Mouse (Mus musculus) hindbrain, embryonic 11.5 days (tissue): ENCODE results near the gene Cep68. TPM values are rescaled to one million over a fixed set of nuclear protein-coding genes. Genes with fewer than 3 reads are reported as not detected.
"Not testable (repeated sequence)": the region's sequence is repeated elsewhere in the genome, so short reads cannot be mapped to it uniquely, and the experiment has no call there.

Experiments
- ATAC-seq: fragments of 200-750 bp; cut with Nextera tagmentation; 2 replicates; pipeline ENCODE4 v1.8.0; 2017; ENCODE audit warnings: mild to moderate bottlenecking, moderate TSS enrichment, moderate library complexity; ENCODE audit not compliant: low FRiP score
- DNase-seq: peaks from one replicate; pipeline ENCODE4 v3.0.0-alpha.2; 2015; ENCODE audit warnings: low spot score
- H3K27ac ChIP-seq: fragments of 300-500 bp; sonication (generic); 2 replicates; pipeline ENCODE4 v1.5.1; 2014; ENCODE audit warnings: mild to moderate bottlenecking, low read depth, low read length
- H3K27me3 ChIP-seq: fragments of 300-500 bp; sonication (generic); 2 replicates; pipeline ENCODE4 v1.6.1; 2014; ENCODE audit warnings: mild to moderate bottlenecking, low read length, moderate library complexity, mixed read lengths; ENCODE audit not compliant: control insufficient read depth, insufficient read depth
- H3K36me3 ChIP-seq: fragments of 300-500 bp; sonication (generic); 2 replicates; pipeline ENCODE4 v1.6.1; 2014; ENCODE audit warnings: mild to moderate bottlenecking, low read length, moderate library complexity, mixed read lengths; ENCODE audit not compliant: control insufficient read depth, insufficient read depth
- H3K4me1 ChIP-seq: fragments of 300-500 bp; sonication (generic); replicated peaks from 2 replicates; pipeline ENCODE4 v1.6.1; 2014; ENCODE audit warnings: low read length, mixed read lengths; ENCODE audit not compliant: control insufficient read depth, insufficient read depth
- H3K4me2 ChIP-seq: fragments of 300-500 bp; sonication (generic); replicated peaks from 2 replicates; pipeline ENCODE4 v1.6.1; 2014; ENCODE audit warnings: mild to moderate bottlenecking, low read depth, low read length
- H3K4me3 ChIP-seq: fragments of 300-500 bp; sonication (generic); 2 replicates; pipeline ENCODE4 v1.5.1; 2014; ENCODE audit warnings: low read depth, low read length
- H3K9ac ChIP-seq: fragments of 300-500 bp; sonication (generic); 2 replicates; pipeline ENCODE4 v1.6.1; 2014; ENCODE audit warnings: low read depth, low read length
- H3K9me3 ChIP-seq: fragments of 300-500 bp; sonication (generic); 2 replicates; pipeline ENCODE4 v1.6.1; 2016; ENCODE audit warnings: low read length; ENCODE audit not compliant: control insufficient read depth
- WGBS: fragments of 180-500 bp; shearing (Covaris S2); extraction: QIAGEN DNeasy Blood & Tissue Kit; methylation state at CpG from one replicate; pipeline ENCODE4 v1.1.7; 2014; 5-methylcytosine and 5-hydroxymethylcytosine counted together
- polyA plus RNA-seq: library from polyadenylated mRNA; unstranded; fragments of >200 nt; fragmentation: Nextera tagmentation; extraction: Ambion mirVana; gene quantifications from 2 replicates; pipeline ENCODE4 v1.2.1, GENCODE M21; 2014

The Cep68 gene
- polyA plus RNA-seq, 1 experiment from 2014 or later = 27.1 TPM

DNA sequence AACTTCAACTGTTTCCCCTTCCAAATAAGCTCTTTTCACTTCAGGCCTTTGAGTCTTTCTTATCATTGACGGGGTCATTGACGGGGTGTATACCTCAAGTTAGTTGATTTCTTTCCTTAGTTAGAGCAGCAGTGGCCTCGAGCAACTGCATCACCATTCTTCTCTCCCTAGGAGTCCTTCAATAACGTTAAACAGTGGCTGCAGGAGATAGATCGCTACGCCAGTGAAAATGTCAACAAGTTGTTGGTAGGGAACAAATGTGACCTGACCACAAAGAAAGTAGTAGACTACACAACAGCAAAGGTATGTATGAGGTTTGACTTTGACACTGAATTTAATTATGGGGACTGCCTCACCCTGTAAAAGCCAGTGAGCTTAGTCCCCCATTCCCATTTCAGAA lies 25.0 kb downstream of the Cep68 start:
- H3K4me3 ChIP-seq = no peak overlapping the region
- ATAC-seq = no peak
- no peaks in the 10 kb centered on the region for H3K27me3 ChIP-seq
- no peak overlapping the region for H3K27ac ChIP-seq
- no peak overlapping the region for H3K9ac ChIP-seq
- no peaks in the 10 kb centered on the region for H3K4me1 ChIP-seq
- 93% methylated on average over 6 of the region's 6 CpGs for WGBS
- DNase-seq = no peak
- H3K4me2 ChIP-seq = no peak overlapping the region
- H3K9me3 ChIP-seq = no peaks in the 10 kb centered on the region
- 0 out of 2 replicates have a peak, but pooled peaks cover 2% of the 10 kb centered on the region for H3K36me3 ChIP-seq

DNA sequence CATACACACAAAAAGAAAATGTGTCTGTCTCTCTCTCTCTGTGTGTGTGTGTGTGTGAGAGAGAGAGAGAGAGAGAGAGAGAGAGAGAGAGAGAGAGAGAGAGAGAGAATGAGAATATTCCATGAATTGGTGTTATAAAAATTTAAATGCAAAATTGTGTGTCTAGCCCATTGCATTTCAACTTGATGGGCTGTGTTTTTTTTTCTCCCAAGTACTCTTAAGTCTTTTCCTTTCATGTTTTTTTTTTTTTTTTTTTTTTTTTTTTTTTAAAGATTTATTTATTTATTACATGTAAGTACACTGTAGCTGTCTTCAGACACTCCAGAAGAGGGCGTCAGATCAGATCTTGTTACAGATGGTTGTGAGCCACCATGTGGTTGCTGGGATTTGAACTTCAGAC lies 27.6 kb downstream of the Cep68 start:
- not testable (repeated sequence) for H3K9me3 ChIP-seq, H3K4me2 ChIP-seq, H3K4me3 ChIP-seq, H3K9ac ChIP-seq, H3K27ac ChIP-seq, H3K36me3 ChIP-seq, ATAC-seq, H3K4me1 ChIP-seq, DNase-seq, H3K27me3 ChIP-seq
- no CpG with 5 or more reads among the region's 1 CpGs for WGBS

DNA sequence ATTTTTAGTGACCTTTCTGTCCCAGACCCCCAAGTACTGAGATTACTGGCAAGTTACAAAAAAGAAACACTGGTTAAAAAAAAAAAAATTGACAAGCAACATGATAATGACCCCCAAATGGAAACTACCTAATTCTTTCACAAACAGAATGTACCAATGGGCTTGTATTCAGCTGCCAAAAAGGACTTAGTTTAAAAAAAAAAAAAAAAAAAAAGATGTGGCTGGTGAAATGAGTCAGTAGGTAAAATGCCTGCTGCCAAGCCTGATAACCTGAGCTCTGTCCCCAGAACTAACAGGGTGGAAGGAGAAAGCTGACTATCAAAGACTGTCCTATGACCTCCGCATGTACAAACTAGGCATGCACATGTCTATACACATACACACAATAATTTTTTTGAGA lies 32.0 kb downstream of the Cep68 start:
- H3K27me3 ChIP-seq = no peaks in the 10 kb centered on the region
- H3K4me1 ChIP-seq = no peaks in the 10 kb centered on the region
- no peak overlapping the region for H3K27ac ChIP-seq
- no peak overlapping the region for H3K4me3 ChIP-seq
- no peak for DNase-seq
- H3K4me2 ChIP-seq = no peak overlapping the region
- H3K9ac ChIP-seq = no peak overlapping the region
- ATAC-seq = no peak
- 97% methylated on average over 1 of the region's 1 CpGs for WGBS
- no peaks in the 10 kb centered on the region for H3K9me3 ChIP-seq
- H3K36me3 ChIP-seq = 0 out of 2 replicates have a peak, but pooled peaks cover 2% of the 10 kb centered on the region

DNA sequence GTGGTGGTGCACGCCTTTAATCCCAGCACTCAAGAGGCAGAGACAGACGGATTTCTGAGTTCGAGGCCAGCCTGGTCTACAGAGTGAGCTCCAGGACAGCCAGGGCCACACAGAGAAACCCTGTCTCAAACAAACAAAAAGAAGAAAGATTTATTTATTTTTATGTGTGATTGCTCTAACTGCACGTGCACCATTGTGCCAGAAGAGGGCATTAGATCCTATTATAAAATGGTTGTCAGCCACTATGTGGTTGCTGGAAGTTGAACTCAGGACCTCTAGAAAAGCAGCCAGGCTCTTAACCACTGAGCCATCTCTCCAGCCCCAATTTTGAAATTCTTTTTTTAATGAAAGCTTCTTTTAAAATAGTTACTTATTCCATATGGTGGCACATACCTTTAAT lies 32.8 kb downstream of the Cep68 start:
- Histone ChIP-seq H3K9me3 (no peaks in the 10 kb centered on the region), H3K27me3 (no peaks in the 10 kb centered on the region), H3K36me3 (0 out of 2 replicates have a peak, but pooled peaks cover 2% of the 10 kb centered on the region), H3K4me1 (no peaks in the 10 kb centered on the region), H3K4me2 (no peak overlapping the region), H3K27ac (no peak overlapping the region), H3K4me3 (no peak overlapping the region), H3K9ac (no peak overlapping the region)
- ATAC-seq (no peak), DNase-seq (no peak)
- 93% methylated on average over 4 of the region's 4 CpGs for WGBS

DNA sequence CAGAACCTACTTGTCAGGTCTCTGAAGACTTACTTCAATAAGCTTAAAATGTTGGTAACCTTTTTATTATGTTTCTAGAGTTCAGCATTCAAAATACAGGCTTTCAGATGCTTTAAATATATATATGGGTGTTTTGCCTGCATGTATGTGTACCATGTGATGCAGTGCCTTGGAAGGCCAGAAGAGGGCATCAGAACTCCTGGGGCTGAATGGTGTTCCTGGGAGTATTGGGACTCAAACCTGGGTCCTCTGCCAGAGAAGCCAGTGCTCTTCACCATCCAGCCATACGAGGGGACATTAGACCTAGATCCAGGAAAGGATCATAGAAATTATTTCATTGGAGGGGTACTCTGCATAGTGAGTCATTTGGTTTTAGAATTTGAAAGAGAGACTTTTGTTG lies 34.5 kb downstream of the Cep68 start:
- Histone ChIP-seq H3K4me2 (no peak overlapping the region), H3K4me1 (no peaks in the 10 kb centered on the region), H3K36me3 (0 out of 2 replicates have a peak, but pooled peaks cover 2% of the 10 kb centered on the region), H3K9me3 (no peaks in the 10 kb centered on the region), H3K9ac (no peak overlapping the region), H3K4me3 (no peak overlapping the region), H3K27ac (no peak overlapping the region), H3K27me3 (no peaks in the 10 kb centered on the region)
- 100% methylated on average over 1 of the region's 1 CpGs for WGBS
- DNase-seq (no peak), ATAC-seq (no peak)

DNA sequence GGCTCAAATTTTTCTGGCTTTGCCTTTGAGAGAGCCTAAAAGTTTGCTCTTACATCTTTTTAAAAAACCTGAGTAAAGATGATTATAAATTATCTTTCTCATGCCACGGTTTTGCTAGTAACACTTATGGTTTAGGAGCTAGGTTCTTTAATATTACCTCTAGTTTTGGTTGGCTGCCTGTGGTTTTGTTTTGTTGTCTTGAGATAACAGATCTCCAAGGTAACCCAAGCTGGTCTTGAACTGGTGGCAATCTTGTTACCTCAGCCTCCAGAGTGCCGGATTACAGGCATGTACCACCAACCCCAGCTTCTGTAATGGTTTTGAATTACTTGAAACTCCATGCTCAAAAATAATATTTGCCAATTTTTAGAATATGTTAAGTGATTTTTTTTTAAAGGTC lies 37.4 kb downstream of the Cep68 start:
- no peak overlapping the region for H3K9ac ChIP-seq
- DNase-seq (no peak), ATAC-seq (no peak)
- no peaks in the 10 kb centered on the region for H3K36me3 ChIP-seq
- 83% methylated on average over 2 of the region's 2 CpGs for WGBS
- H3K27ac ChIP-seq = no peak overlapping the region
- no peaks in the 10 kb centered on the region for H3K9me3 ChIP-seq
- no peaks in the 10 kb centered on the region for H3K4me1 ChIP-seq
- H3K27me3 ChIP-seq = no peaks in the 10 kb centered on the region
- H3K4me2 ChIP-seq = no peak overlapping the region
- no peak overlapping the region for H3K4me3 ChIP-seq

DNA sequence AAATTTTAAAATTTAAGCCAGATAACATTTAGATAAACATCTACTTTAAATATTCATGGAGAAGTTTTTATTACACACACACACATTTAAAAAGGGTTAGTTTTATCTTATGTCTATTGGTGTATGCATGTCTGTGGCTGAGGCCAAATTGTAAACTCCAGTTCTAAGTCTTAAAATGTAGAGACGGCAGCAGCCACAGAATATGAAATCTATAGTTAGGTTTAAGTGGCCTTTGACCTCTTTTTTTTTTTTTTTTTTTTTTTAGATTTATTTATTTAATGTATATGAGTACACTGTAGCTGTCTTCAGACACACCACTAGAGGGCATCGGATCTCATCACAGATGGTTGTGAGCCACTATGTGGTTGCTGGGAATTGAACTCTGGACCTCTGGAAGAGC lies 41.6 kb downstream of the Cep68 start:
- no peaks in the 10 kb centered on the region for H3K9me3 ChIP-seq
- H3K9ac ChIP-seq = no peak overlapping the region
- H3K36me3 ChIP-seq = no peaks in the 10 kb centered on the region
- H3K27ac ChIP-seq = no peak overlapping the region
- H3K4me3 ChIP-seq = no peak overlapping the region
- 82% methylated on average over 2 of the region's 2 CpGs for WGBS
- DNase-seq = no peak
- H3K4me1 ChIP-seq = peaks cover 4% of the 10 kb centered on the region
- no peak overlapping the region for H3K4me2 ChIP-seq
- H3K27me3 ChIP-seq = no peaks in the 10 kb centered on the region
- ATAC-seq = no peak

DNA sequence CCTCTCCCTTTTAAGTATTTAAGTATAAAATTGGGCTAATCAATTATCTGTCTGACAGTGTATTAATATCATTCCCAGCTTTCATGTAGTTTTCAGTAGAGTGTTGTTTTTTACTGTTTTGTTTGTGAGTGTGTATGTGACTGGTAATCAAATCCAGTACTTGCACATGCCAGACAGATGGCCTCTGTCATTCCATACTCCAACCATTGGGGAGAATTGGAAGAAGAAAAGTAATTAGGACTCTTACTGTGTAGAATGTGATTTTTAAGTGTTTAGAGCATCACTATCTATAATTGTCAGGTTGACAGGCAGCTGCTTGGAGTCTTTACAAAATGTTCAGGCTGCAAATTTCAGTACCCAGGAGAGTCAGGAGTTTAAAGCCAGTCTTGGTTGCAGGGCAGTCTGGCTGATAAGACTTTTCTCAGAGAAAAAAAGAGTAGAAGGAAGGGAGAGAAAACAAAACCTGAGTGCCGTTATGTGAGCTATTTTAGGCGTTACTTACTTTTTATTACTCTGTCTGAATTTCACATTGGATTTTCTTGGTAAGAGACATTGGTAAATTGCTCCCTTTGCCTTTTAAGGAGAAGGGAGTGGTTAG lies 42.5 kb downstream of the Cep68 start:
- ATAC-seq (no peak), DNase-seq (no peak)
- H3K9me3 ChIP-seq = no peaks in the 10 kb centered on the region
- no peak overlapping the region for H3K27ac ChIP-seq
- H3K4me3 ChIP-seq = no peak overlapping the region
- peaks cover 4% of the 10 kb centered on the region for H3K4me1 ChIP-seq
- H3K27me3 ChIP-seq = no peaks in the 10 kb centered on the region
- H3K4me2 ChIP-seq = no peak overlapping the region
- WGBS = 85% methylated on average over 2 of the region's 2 CpGs
- no peak overlapping the region for H3K9ac ChIP-seq
- no peaks in the 10 kb centered on the region for H3K36me3 ChIP-seq

DNA sequence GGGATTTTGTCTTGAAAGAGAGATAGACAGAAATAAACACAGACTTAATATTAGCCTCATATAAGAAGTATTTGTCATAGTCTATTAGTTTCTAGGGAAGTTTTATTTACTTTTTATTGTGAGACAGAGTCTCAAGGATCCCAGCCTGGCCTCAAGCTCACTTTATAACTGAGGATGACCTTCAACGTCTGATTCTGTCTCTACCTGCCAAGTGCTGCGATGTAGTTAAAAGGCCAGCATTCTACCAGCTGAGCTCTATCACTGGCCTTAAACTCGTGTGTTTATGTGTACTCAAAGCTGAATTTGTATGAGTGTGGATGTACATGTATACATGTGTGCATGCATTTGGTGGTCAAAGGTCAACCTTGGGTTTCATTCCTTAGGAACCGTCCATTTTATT lies 43.7 kb downstream of the Cep68 start:
- Histone ChIP-seq H3K9ac (no peak overlapping the region), H3K4me3 (no peak overlapping the region), H3K27me3 (no peaks in the 10 kb centered on the region), H3K4me1 (peaks cover 4% of the 10 kb centered on the region), H3K9me3 (no peaks in the 10 kb centered on the region), H3K27ac (no peak overlapping the region), H3K4me2 (no peak overlapping the region), H3K36me3 (no peaks in the 10 kb centered on the region)
- ATAC-seq = no peak
- no peak for DNase-seq
- 90% methylated on average over 4 of the region's 4 CpGs for WGBS
